Mouse (Mus musculus) lung, embryonic 14.5 days (tissue): ENCODE measurements around the gene Rab1a. TPM values are rescaled to one million over a fixed set of nuclear protein-coding genes. Genes with fewer than 3 reads are reported as not detected.

Source experiments
- ATAC-seq: fragments of 200-750 bp; cut with Nextera tagmentation; 2 replicates; pipeline ENCODE4 v1.8.0; 2017; ENCODE audit warnings: mild to moderate bottlenecking, moderate TSS enrichment, moderate library complexity; ENCODE audit not compliant: insufficient read depth
- DNase-seq: peaks from one replicate; pipeline ENCODE4 v3.0.0-alpha.2; 2015
- H3K27ac ChIP-seq: fragments of 300-500 bp; sonication (generic); 2 replicates; pipeline ENCODE4 v1.5.1; 2014; ENCODE audit warnings: low read depth, mild to moderate bottlenecking, moderate library complexity
- H3K27me3 ChIP-seq: fragments of 300-500 bp; sonication (generic); 2 replicates; pipeline ENCODE4 v1.6.1; 2014; ENCODE audit warnings: low read length, control low read depth; ENCODE audit not compliant: insufficient read depth
- H3K36me3 ChIP-seq: fragments of 300-500 bp; sonication (generic); 2 replicates; pipeline ENCODE4 v1.6.1; 2014; ENCODE audit warnings: control low read depth; ENCODE audit not compliant: insufficient read depth
- H3K4me1 ChIP-seq: fragments of 300-500 bp; sonication (generic); 2 replicates; pipeline ENCODE4 v1.6.1; 2014; ENCODE audit warnings: antibody characterized with exemption, control low read depth; ENCODE audit not compliant: insufficient read depth
- H3K4me2 ChIP-seq: fragments of 300-500 bp; sonication (generic); 2 replicates; pipeline ENCODE4 v1.6.1; 2014; ENCODE audit warnings: mild to moderate bottlenecking
- H3K4me3 ChIP-seq: fragments of 300-500 bp; sonication (generic); 2 replicates; pipeline ENCODE4 v1.5.1; 2014; ENCODE audit warnings: low read depth, low read length
- H3K9ac ChIP-seq: fragments of 300-500 bp; sonication (generic); 2 replicates; pipeline ENCODE4 v1.6.1; 2014
- H3K9me3 ChIP-seq: fragments of 300-500 bp; sonication (generic); 2 replicates; pipeline ENCODE4 v1.6.1; 2016; ENCODE audit warnings: low read depth, low read length, control low read depth
- CTCF ChIP-seq: IDR thresholded peaks from 2 replicates; pipeline ENCODE4 v1.5.1; 2016; ENCODE audit warnings: antibody characterized with exemption, low read depth
- WGBS: fragments of 180-500 bp; shearing (Covaris S2); extraction: QIAGEN DNeasy Blood & Tissue Kit; methylation state at CpG from one replicate; pipeline ENCODE4 v1.1.7; 2014; 5-methylcytosine and 5-hydroxymethylcytosine counted together
- polyA plus RNA-seq: library from polyadenylated mRNA; unstranded; fragments of >200 nt; fragmentation: Nextera tagmentation; extraction: Ambion mirVana; gene quantifications from 2 replicates; pipeline ENCODE4 v1.2.1, GENCODE M21; 2014

The Rab1a gene
- polyA plus RNA-seq, 1 experiment from 2014 or later: 241 TPM

- Histone ChIP-seq H3K4me3 (no peak overlapping the region), H3K9me3 (no peaks in the 10 kb centered on the region), H3K9ac (no peak overlapping the region), H3K36me3 (no peaks in the 10 kb centered on the region), H3K27ac (no peak overlapping the region), H3K4me1 (no peaks in the 10 kb centered on the region), H3K4me2 (no peak overlapping the region), H3K27me3 (no peaks in the 10 kb centered on the region)
- no peak for ATAC-seq
- 77% methylated on average over 11 of the region's 11 CpGs for WGBS
- no peak for TF ChIP-seq CTCF
- no peak for DNase-seq
Observed at GRCm38 (mm10) chr11:20168972-20169371, 32.3 kb upstream of the Rab1a start.

- Histone ChIP-seq H3K9ac (no peak overlapping the region), H3K4me1 (no peaks in the 10 kb centered on the region), H3K4me3 (no peak overlapping the region), H3K27ac (no peak overlapping the region), H3K36me3 (no peaks in the 10 kb centered on the region), H3K27me3 (no peaks in the 10 kb centered on the region), H3K9me3 (no peaks in the 10 kb centered on the region), H3K4me2 (no peak overlapping the region)
- TF ChIP-seq CTCF: no peak
- no peak for DNase-seq
- ATAC-seq: no peak
- 61% methylated on average over 6 of the region's 6 CpGs for WGBS
Observed at GRCm38 (mm10) chr11:20187271-20187670, 14.0 kb upstream of the Rab1a start.

GRCm38 (mm10) chr11:20193100-20193736 lies 8.0 kb upstream of the Rab1a start:
- no peak overlapping the region for H3K9ac ChIP-seq
- no peaks in the 10 kb centered on the region for H3K27me3 ChIP-seq
- H3K4me2 ChIP-seq: no peak overlapping the region
- no peak overlapping the region for H3K4me3 ChIP-seq
- ATAC-seq (no peak), DNase-seq (no peak)
- H3K4me1 ChIP-seq: no peaks in the 10 kb centered on the region
- 80% methylated on average over 4 of the region's 4 CpGs for WGBS
- TF ChIP-seq CTCF: no peak
- no peaks in the 10 kb centered on the region for H3K36me3 ChIP-seq
- H3K9me3 ChIP-seq: no peaks in the 10 kb centered on the region
- H3K27ac ChIP-seq: no peak overlapping the region

- Histone ChIP-seq H3K9ac (peak overlapping the region; percentile 99), H3K4me3 (peak overlapping the region; percentile 98), H3K27me3 (no peaks in the 10 kb centered on the region), H3K9me3 (no peaks in the 10 kb centered on the region), H3K36me3 (0 out of 2 replicates have a peak, but pooled peaks cover 5% of the 10 kb centered on the region), H3K4me2 (peak overlapping the region; percentile 93), H3K27ac (peak overlapping the region; percentile 98), H3K4me1 (peaks cover 12% of the 10 kb centered on the region)
- ATAC-seq (peak; percentile 9), DNase-seq (peak; percentile 71)
- TF ChIP-seq CTCF: no peak
- under 1% methylated on average over 40 of the region's 40 CpGs for WGBS
Observed at GRCm38 (mm10) chr11:20201661-20202101, 449 bp downstream of the Rab1a start.

- peak overlapping the region; percentile 93 for H3K4me2 ChIP-seq
- H3K36me3 ChIP-seq: 0 out of 2 replicates have a peak, but pooled peaks cover 5% of the 10 kb centered on the region
- peaks cover 12% of the 10 kb centered on the region for H3K4me1 ChIP-seq
- H3K9me3 ChIP-seq: no peaks in the 10 kb centered on the region
- WGBS: 37% methylated on average over 7 of the region's 7 CpGs
- no peak for TF ChIP-seq CTCF
- peak overlapping the region; percentile 98 for H3K4me3 ChIP-seq
- H3K27me3 ChIP-seq: no peaks in the 10 kb centered on the region
- H3K27ac ChIP-seq: no peak overlapping the region
- H3K9ac ChIP-seq: peak overlapping the region; percentile 99
- ATAC-seq (no peak), DNase-seq (peak; percentile 26)
Observed at GRCm38 (mm10) chr11:20202299-20203011, 1.2 kb downstream of the Rab1a start.

GRCm38 (mm10) chr11:20204321-20204720 lies 3.1 kb downstream of the Rab1a start:
- Histone ChIP-seq H3K27me3 (no peaks in the 10 kb centered on the region), H3K4me1 (peaks cover 12% of the 10 kb centered on the region), H3K4me2 (no peak overlapping the region), H3K4me3 (no peak overlapping the region), H3K36me3 (0 out of 2 replicates have a peak, but pooled peaks cover 5% of the 10 kb centered on the region), H3K9ac (no peak overlapping the region), H3K27ac (no peak overlapping the region), H3K9me3 (no peaks in the 10 kb centered on the region)
- no peak for TF ChIP-seq CTCF
- WGBS: 53% methylated on average over 2 of the region's 2 CpGs
- DNase-seq (no peak), ATAC-seq (no peak)

- WGBS: 52% methylated on average over 9 of the region's 9 CpGs
- no peak overlapping the region for H3K9ac ChIP-seq
- DNase-seq: no peak
- no peak overlapping the region for H3K4me2 ChIP-seq
- H3K4me3 ChIP-seq: no peak overlapping the region
- H3K4me1 ChIP-seq: peaks cover 12% of the 10 kb centered on the region
- no peak overlapping the region for H3K27ac ChIP-seq
- ATAC-seq: no peak
- no peak for TF ChIP-seq CTCF
- no peaks in the 10 kb centered on the region for H3K27me3 ChIP-seq
- 0 out of 2 replicates have a peak, but pooled peaks cover 5% of the 10 kb centered on the region for H3K36me3 ChIP-seq
- H3K9me3 ChIP-seq: no peaks in the 10 kb centered on the region
Observed at GRCm38 (mm10) chr11:20204870-20205446, 3.7 kb downstream of the Rab1a start.
